Mouse (Mus musculus) urinary bladder, postnatal 10 days (tissue): ENCODE data around the gene Caskin1.

Source experiments
- DNase-seq: peaks from one replicate; pipeline ENCODE4 v3.0.0; 2022; ENCODE audit warnings: low spot score

Caskin1 gene

GRCm38 (mm10) chr17:24496026-24496425, 7.6 kb downstream of the Caskin1 start:
- DNase-seq, result no peak

- DNase-seq, result no peak
These were observed 13.8 kb downstream of the Caskin1 start for GRCm38 (mm10) chr17:24502208-24502607.

GRCm38 (mm10) chr17:24504085-24504484, 15.7 kb downstream of the Caskin1 start:
- no peak for DNase-seq

- DNase-seq, result no peak
These were observed 17.0 kb downstream of the Caskin1 start for GRCm38 (mm10) chr17:24505286-24505955.

GRCm38 (mm10) chr17:24506332-24507070, 18.1 kb downstream of the Caskin1 start:
- DNase-seq, result no peak

- DNase-seq, result no peak
These were observed 18.8 kb downstream of the Caskin1 start for GRCm38 (mm10) chr17:24507129-24507664.

- DNase-seq, result no peak
These were observed 19.5 kb downstream of the Caskin1 start for GRCm38 (mm10) chr17:24507806-24508460.

GRCm38 (mm10) chr17:24513609-24514008, 25.2 kb downstream of the Caskin1 start:
- DNase-seq, result no peak

GRCm38 (mm10) chr17:24514270-24515257, 26.2 kb downstream of the Caskin1 start:
- DNase-seq, result no peak

- DNase-seq, result no peak
These were observed 32.0 kb downstream of the Caskin1 start for GRCm38 (mm10) chr17:24520450-24520849.

GRCm38 (mm10) chr17:24524734-24525133, 36.3 kb downstream of the Caskin1 start:
- DNase-seq, result no peak

GRCm38 (mm10) chr17:24527315-24527714, 38.9 kb downstream of the Caskin1 start:
- DNase-seq, result no peak

GRCm38 (mm10) chr17:24527723-24528559, 39.5 kb downstream of the Caskin1 start, which contains the start of gene Traf7:
Gene Traf7 (minus strand): TSS chr17:24527938.
- DNase-seq, result peak; percentile 67

- no peak for DNase-seq
These were observed 40.1 kb downstream of the Caskin1 start for GRCm38 (mm10) chr17:24528560-24528918.

GRCm38 (mm10) chr17:24529007-24529451, 40.6 kb downstream of the Caskin1 start:
- no peak for DNase-seq

GRCm38 (mm10) chr17:24529883-24530282, 41.5 kb downstream of the Caskin1 start:
- DNase-seq, result no peak

- DNase-seq, result no peak
These were observed 42.1 kb downstream of the Caskin1 start for GRCm38 (mm10) chr17:24530361-24531050.

GRCm38 (mm10) chr17:24531064-24531463, 42.7 kb downstream of the Caskin1 start:
- no peak for DNase-seq

GRCm38 (mm10) chr17:24532045-24532444, 43.6 kb downstream of the Caskin1 start:
- no peak for DNase-seq
